ENCODE assay signal across 9 mouse cellular contexts in the genomic region with DNA sequence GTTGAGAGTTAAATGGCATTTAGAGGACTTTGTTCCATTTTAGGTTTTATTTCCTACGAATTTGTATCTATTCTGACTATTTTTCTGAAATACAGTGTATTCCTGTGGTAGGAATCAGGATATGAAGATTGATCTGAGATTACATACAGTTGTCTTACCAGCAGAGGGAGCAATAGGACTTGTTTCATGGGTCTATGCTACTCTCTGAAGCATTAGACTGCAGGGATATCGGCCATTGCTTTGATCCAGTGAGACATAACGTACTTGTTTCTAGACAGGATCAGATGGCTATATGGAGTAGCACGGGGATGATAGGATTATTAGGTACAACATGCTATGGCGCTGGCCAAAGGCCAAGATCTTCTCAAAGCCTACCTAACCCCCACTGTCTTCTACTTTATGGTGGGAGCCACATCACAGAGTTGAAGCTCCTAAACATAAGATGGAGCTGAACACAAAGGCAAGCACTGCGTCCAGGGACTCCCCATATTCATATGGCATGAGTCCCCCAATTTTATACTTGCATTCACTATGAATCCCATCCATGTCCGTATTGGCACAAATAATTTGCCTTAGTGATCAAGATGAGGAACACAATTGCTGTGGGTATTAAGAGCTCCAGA. TPM values are rescaled to one million over a fixed set of nuclear protein-coding genes. Genes with fewer than 3 reads are reported as not detected.
DNase-seq lines count a peak whose midpoint lies in the region; ATAC-seq and TF ChIP-seq lines count a peak whose summit lies in the region.
"Had no signal": no experiment of that assay in that cellular context is flagged by ENCODE, and none has a peak within 500 bp of the region (broad histone marks: within the 10 kb centered on the region; RNA-seq: fewer than 3 reads in every experiment).

No protein-coding gene starts in this region.

- H3K27me3 ChIP-seq in E14TG2a.4 (ENCODE audit: insufficient read depth, low read length), result no peaks in the 10 kb centered on the region
- no peaks in the 10 kb centered on the region for H3K27me3 ChIP-seq in hindbrain, embryonic 15.5 days
- H3K27me3 ChIP-seq in lung, embryonic 14.5 days (ENCODE audit: insufficient read depth, low read length), result no peaks in the 10 kb centered on the region

- no peak for DNase-seq in gastrocnemius, adult 2 months
- DNase-seq in gastrocnemius, postnatal 4 days (ENCODE audit: low spot score in 2 of 2), result no peak
- peak; percentile 18 for DNase-seq in cerebellum, adult 11-12 months
- DNase-seq in lung, embryonic 14.5 days, result peak; percentile 88
- peak; percentile 16 for DNase-seq in right cerebral cortex, postnatal 4 days
- no peak for DNase-seq in gastrocnemius, postnatal 14 days

- 61% methylated on average over 7 of the region's 7 CpGs for WGBS in hindbrain, embryonic 15.5 days
- 63% methylated on average over 7 of the region's 7 CpGs for WGBS in lung, embryonic 14.5 days

- H3K4me2 ChIP-seq in hindbrain, embryonic 15.5 days, result no peak overlapping the region
- H3K4me2 ChIP-seq in lung, embryonic 14.5 days, result no peak overlapping the region

- H3K9me3 ChIP-seq in E14TG2a.4 (ENCODE audit: low read length), result no peaks in the 10 kb centered on the region
- no peaks in the 10 kb centered on the region for H3K9me3 ChIP-seq in hindbrain, embryonic 15.5 days
- H3K9me3 ChIP-seq in lung, embryonic 14.5 days (ENCODE audit: low read depth, low read length), result no peaks in the 10 kb centered on the region

- TF ChIP-seq CTCF in gastrocnemius, adult 2 months (IDR thresholded peaks at IDR 0.05), result peak; percentile 79
- peak; percentile 66 for TF ChIP-seq CTCF in E14TG2a.4 (conservative IDR thresholded peaks at IDR 0.05; ENCODE audit: low read length)
- TF ChIP-seq CTCF in lung, embryonic 14.5 days (IDR thresholded peaks at IDR 0.05; ENCODE audit: low read depth), result peak; percentile 77

- ATAC-seq in hindbrain, embryonic 15.5 days (ENCODE audit: low FRiP score, low read depth), result peak; percentile 81; the same call in 1 of the 2 replicates
- ATAC-seq in lung, embryonic 14.5 days (ENCODE audit: insufficient read depth), result 0 out of 2 replicates have a peak, but pooled peaks have one; percentile 31

- intact Hi-C loops in gastrocnemius, adult 2 months (cut with DNase I), result loop anchor here (2.0 kb wide), 2 partner anchors 182 to 262 kb away; no protein-coding TSS in a partner anchor
- intact Hi-C loops in gastrocnemius, postnatal 14 days (cut with DNase I; ENCODE audit: low total_unique reads), result loop anchor here (10.0 kb wide), 1 partner anchor 266 kb away; a partner anchor contains a TSS

- H3K4me1 ChIP-seq in E14TG2a.4 (replicated peaks; ENCODE audit: low read depth, low read length), result 0 out of 2 replicates have a peak, but pooled peaks cover 5% of the 10 kb centered on the region
- H3K4me1 ChIP-seq in hindbrain, embryonic 15.5 days (replicated peaks), result no peaks in the 10 kb centered on the region
- no peaks in the 10 kb centered on the region for H3K4me1 ChIP-seq in lung, embryonic 14.5 days (ENCODE audit: insufficient read depth)

- H3K9ac ChIP-seq in hindbrain, embryonic 15.5 days, result no peak overlapping the region
- H3K9ac ChIP-seq in lung, embryonic 14.5 days, result no peak overlapping the region

- no peak overlapping the region for H3K27ac ChIP-seq in gastrocnemius, adult 2 months
- no peak overlapping the region for H3K27ac ChIP-seq in hindbrain, embryonic 15.5 days (replicated peaks)
- H3K27ac ChIP-seq in lung, embryonic 14.5 days (ENCODE audit: low read depth), result no peak overlapping the region

- peaks cover 100% of the 10 kb centered on the region for H3K36me3 ChIP-seq in E14TG2a.4 (ENCODE audit: insufficient read depth, low read length)
- H3K36me3 ChIP-seq in hindbrain, embryonic 15.5 days, result no peaks in the 10 kb centered on the region
- H3K36me3 ChIP-seq in lung, embryonic 14.5 days (ENCODE audit: insufficient read depth), result peaks cover 16% of the 10 kb centered on the region; the same call in 1 of the 2 replicates

- no peak overlapping the region for H3K4me3 ChIP-seq in gastrocnemius, adult 2 months
- H3K4me3 ChIP-seq in E14TG2a.4 (replicated peaks; ENCODE audit: low read length), result no peak overlapping the region
- H3K4me3 ChIP-seq in hindbrain, embryonic 15.5 days, result no peak overlapping the region
- H3K4me3 ChIP-seq in lung, embryonic 14.5 days (ENCODE audit: low read depth, low read length), result no peak overlapping the region

RNA-seq across cellular contexts. Expression of a gene that starts 19.6 kb away (rescaled TPM):
- total RNA-seq in gastrocnemius, adult 2 months (2021), result under 1 TPM; 0.56 to 0.89 TPM
- total RNA-seq in gastrocnemius, postnatal 4 days (2021), result 1 to 10 TPM; 3.5 to 3.8 TPM
- 3.2 and 3.5 TPM in 2 replicates for polyA plus RNA-seq in hindbrain, embryonic 15.5 days (2015; fragmentation: Nextera tagmentation; extraction: Ambion mirVana)
- 14.8 and 18.1 TPM in 2 replicates for polyA plus RNA-seq in lung, embryonic 14.5 days (2014; fragmentation: Nextera tagmentation; extraction: Ambion mirVana)
- total RNA-seq in gastrocnemius, postnatal 14 days (2021), result 1 to 10 TPM; 1.2 TPM

RNA-seq across cellular contexts. Expression of a gene that starts 27.6 kb away (rescaled TPM):
- total RNA-seq in gastrocnemius, adult 2 months (2021), result not detected
- total RNA-seq in gastrocnemius, postnatal 4 days (2021), result under 1 TPM in 1 of 2 experiments, not detected in 1; 0.83 TPM
- polyA plus RNA-seq in hindbrain, embryonic 15.5 days (2015; fragmentation: Nextera tagmentation; extraction: Ambion mirVana), result 0.16 TPM in 1 of 2 replicates, not detected in the other
- polyA plus RNA-seq in lung, embryonic 14.5 days (2014; fragmentation: Nextera tagmentation; extraction: Ambion mirVana), result 0.11 and 0.12 TPM in 2 replicates
- not detected for total RNA-seq in gastrocnemius, postnatal 14 days (2021)
- total RNA-seq: left cerebral cortex, adult 8-10 months had no signal

RNA-seq across cellular contexts. Expression of a gene that starts 36.3 kb away (rescaled TPM):
- 10 to 100 TPM in 1 of 2 experiments, 1 to 10 TPM in 1; 8.1 to 11.9 TPM for total RNA-seq in gastrocnemius, adult 2 months (2021)
- total RNA-seq in gastrocnemius, postnatal 4 days (2021), result 10 to 100 TPM; 27.2 to 27.7 TPM
- polyA plus RNA-seq in hindbrain, embryonic 15.5 days (2015; fragmentation: Nextera tagmentation; extraction: Ambion mirVana), result 89.0 and 89.9 TPM in 2 replicates
- 66.5 and 70.9 TPM in 2 replicates for polyA plus RNA-seq in lung, embryonic 14.5 days (2014; fragmentation: Nextera tagmentation; extraction: Ambion mirVana)
- 10 to 100 TPM; 10.5 to 13.7 TPM for total RNA-seq in gastrocnemius, postnatal 14 days (2021)

Comparison
In these comparisons a context has a peak if more than half of its experiments do, and no peak if none do; other contexts are left out.
1. DNase-seq: peak in cerebellum, adult 11-12 months (single experiment), lung, embryonic 14.5 days (single experiment) and right cerebral cortex, postnatal 4 days (single experiment); none in gastrocnemius, adult 2 months (single experiment), gastrocnemius, postnatal 4 days (0 of 2) and gastrocnemius, postnatal 14 days (single experiment).
2. Peak in every context shown above with its lines, with median percentiles within 50 percentile points of each other: CTCF ChIP-seq.